Mouse (Mus musculus): ENCODE measurements at regions not wholly inside any gene's neighbourhood (a gene's known extent, or its start where the extent isn't known, plus 50 kb on each side); places are given as distances from the start of the nearest gene placed in this dataset.

DNA sequence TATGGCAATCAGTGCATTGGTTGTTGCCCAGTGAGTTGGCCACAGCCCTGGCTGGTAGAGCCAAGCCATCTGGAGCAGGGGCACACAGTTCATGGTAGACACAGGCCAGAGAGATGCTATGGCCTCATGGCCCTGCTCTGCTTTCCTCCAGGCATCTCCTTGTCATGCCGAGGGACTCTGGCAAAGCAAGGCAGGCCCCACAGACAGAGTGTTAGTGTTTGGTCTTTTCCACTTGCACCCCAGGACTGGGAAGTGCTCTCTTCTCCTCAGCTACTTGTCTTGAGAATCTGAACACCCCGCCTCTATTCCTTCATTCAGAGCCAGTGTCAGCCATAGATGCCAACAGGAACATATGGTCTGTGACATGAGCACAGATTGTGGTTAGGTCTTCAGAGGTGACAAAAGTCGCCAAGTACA lies 148.1 kb upstream of the Pgrmc2 start:
- WGBS, result 85% methylated on average over 3 of the region's 3 CpGs
- ATAC-seq (ENCODE audit: insufficient read depth, low FRiP score), result no peak
- no peak overlapping the region for H3K4me2 ChIP-seq (ENCODE audit: low read depth, low read length)
- H3K4me3 ChIP-seq (replicated peaks; ENCODE audit: low read length), result no peak overlapping the region
- no peaks in the 10 kb centered on the region for H3K36me3 ChIP-seq (ENCODE audit: control insufficient read depth, insufficient read depth, low read length)
- no peaks in the 10 kb centered on the region for H3K9me3 ChIP-seq (replicated peaks; ENCODE audit: control insufficient read depth, low read length)
- no peak overlapping the region for H3K9ac ChIP-seq (ENCODE audit: low read length)
- H3K27me3 ChIP-seq (ENCODE audit: control insufficient read depth, insufficient read depth, low read length), result no peaks in the 10 kb centered on the region
- 0 out of 2 replicates have a peak, but pooled peaks cover 7% of the 10 kb centered on the region for H3K4me1 ChIP-seq (ENCODE audit: control insufficient read depth, insufficient read depth, low read length)
- no peak overlapping the region for H3K27ac ChIP-seq (ENCODE audit: low read length)

DNA sequence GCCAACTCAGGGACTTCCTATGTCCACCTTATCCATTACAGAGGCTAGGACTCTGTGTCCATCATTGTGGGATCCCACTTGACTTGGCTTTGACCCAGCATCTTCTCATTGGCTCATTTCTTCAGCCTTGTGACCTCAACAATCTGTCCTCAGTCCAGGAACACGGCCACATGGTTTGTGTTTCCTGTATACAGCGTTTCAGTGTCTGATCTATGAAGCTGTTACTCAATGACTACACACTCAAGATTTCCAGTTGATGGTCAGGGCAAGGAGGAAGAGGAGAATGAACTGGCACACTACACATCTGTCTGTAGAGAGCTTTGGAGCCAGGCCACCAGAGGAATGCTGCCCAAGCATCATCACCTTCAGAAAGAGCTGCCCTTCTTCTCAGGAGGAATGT lies 146.6 kb upstream of the Pgrmc2 start:
- ATAC-seq (ENCODE audit: insufficient read depth, low FRiP score), result no peak
- 0 out of 2 replicates have a peak, but pooled peaks cover 7% of the 10 kb centered on the region for H3K4me1 ChIP-seq (ENCODE audit: control insufficient read depth, insufficient read depth, low read length)
- 41% methylated on average over 2 of the region's 2 CpGs for WGBS

DNA sequence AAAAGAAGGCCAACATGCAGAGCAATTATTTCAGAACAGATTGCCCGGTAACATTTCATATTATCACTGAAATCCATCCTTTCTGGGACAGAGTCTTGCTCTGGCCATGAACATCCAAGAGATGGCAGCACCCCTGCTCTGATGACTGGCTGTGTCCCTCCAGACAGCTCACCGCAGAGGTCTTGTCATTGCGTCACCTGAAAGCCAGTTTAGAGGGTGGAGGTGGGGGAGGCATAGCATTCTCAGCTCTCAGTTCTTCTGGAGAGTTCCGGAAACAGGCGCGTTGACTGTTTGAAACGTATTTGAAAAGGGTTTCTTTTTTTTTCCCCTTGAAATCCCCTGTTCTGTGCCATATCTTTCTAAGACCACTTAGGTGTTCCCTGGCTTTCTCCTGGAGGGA lies 145.7 kb upstream of the Pgrmc2 start:
- no peak overlapping the region for H3K4me2 ChIP-seq (ENCODE audit: low read depth, low read length)
- ATAC-seq (ENCODE audit: insufficient read depth, low FRiP score), result peak; percentile 72; the same call in 1 of the 2 replicates

More for the DNA sequence above, 146.6 kb upstream of the Pgrmc2 start:
- H3K4me3 ChIP-seq (replicated peaks; ENCODE audit: low read length), result no peak overlapping the region
- no peaks in the 10 kb centered on the region for H3K36me3 ChIP-seq (ENCODE audit: control insufficient read depth, insufficient read depth, low read length)
- no peak overlapping the region for H3K9ac ChIP-seq (ENCODE audit: low read length)
- no peak overlapping the region for H3K27ac ChIP-seq (ENCODE audit: low read length)
- no peak overlapping the region for H3K4me2 ChIP-seq (ENCODE audit: low read depth, low read length)
- no peaks in the 10 kb centered on the region for H3K27me3 ChIP-seq (ENCODE audit: control insufficient read depth, insufficient read depth, low read length)
- H3K9me3 ChIP-seq (replicated peaks; ENCODE audit: control insufficient read depth, low read length), result no peaks in the 10 kb centered on the region

DNA sequence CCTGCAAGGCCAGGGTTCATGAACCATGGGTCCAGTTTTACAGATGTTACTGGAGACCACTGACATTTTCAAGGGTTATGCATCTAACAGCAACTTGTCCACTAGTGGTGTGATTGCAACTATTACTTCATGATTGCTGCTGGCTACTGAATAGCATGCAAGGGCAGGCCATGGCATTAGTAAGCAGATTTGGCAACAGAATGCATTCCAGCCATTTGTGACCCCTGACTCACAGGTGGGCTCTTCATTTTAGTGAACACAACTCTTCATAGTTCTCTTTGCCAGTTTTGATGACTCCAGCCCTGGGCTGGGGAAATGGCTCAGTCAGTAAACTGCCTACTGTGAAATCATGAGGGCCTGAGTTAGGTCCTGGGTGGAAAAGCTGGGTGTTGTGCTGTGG lies 137.9 kb upstream of the Pgrmc2 start:
- no peak overlapping the region for H3K9ac ChIP-seq (ENCODE audit: low read length)
- no peak overlapping the region for H3K4me2 ChIP-seq (ENCODE audit: low read depth, low read length)
- no peaks in the 10 kb centered on the region for H3K4me1 ChIP-seq (ENCODE audit: control insufficient read depth, insufficient read depth, low read length)
- no peaks in the 10 kb centered on the region for H3K27me3 ChIP-seq (ENCODE audit: control insufficient read depth, insufficient read depth, low read length)
- no peaks in the 10 kb centered on the region for H3K9me3 ChIP-seq (replicated peaks; ENCODE audit: control insufficient read depth, low read length)
- ATAC-seq (ENCODE audit: insufficient read depth, low FRiP score), result no peak
- H3K4me3 ChIP-seq (replicated peaks; ENCODE audit: low read length), result no peak overlapping the region
- no peaks in the 10 kb centered on the region for H3K36me3 ChIP-seq (ENCODE audit: control insufficient read depth, insufficient read depth, low read length)
- no peak overlapping the region for H3K27ac ChIP-seq (ENCODE audit: low read length)

More for the DNA sequence above, 145.7 kb upstream of the Pgrmc2 start:
- WGBS, result 21% methylated on average over 7 of the region's 7 CpGs
- no peaks in the 10 kb centered on the region for H3K36me3 ChIP-seq (ENCODE audit: control insufficient read depth, insufficient read depth, low read length)
- H3K27ac ChIP-seq (ENCODE audit: low read length), result no peak overlapping the region
- no peak overlapping the region for H3K4me3 ChIP-seq (replicated peaks; ENCODE audit: low read length)
- no peak overlapping the region for H3K9ac ChIP-seq (ENCODE audit: low read length)
- H3K27me3 ChIP-seq (ENCODE audit: control insufficient read depth, insufficient read depth, low read length), result no peaks in the 10 kb centered on the region
- H3K9me3 ChIP-seq (replicated peaks; ENCODE audit: control insufficient read depth, low read length), result no peaks in the 10 kb centered on the region
- H3K4me1 ChIP-seq (ENCODE audit: control insufficient read depth, insufficient read depth, low read length), result 0 out of 2 replicates have a peak, but pooled peaks cover 7% of the 10 kb centered on the region

DNA sequence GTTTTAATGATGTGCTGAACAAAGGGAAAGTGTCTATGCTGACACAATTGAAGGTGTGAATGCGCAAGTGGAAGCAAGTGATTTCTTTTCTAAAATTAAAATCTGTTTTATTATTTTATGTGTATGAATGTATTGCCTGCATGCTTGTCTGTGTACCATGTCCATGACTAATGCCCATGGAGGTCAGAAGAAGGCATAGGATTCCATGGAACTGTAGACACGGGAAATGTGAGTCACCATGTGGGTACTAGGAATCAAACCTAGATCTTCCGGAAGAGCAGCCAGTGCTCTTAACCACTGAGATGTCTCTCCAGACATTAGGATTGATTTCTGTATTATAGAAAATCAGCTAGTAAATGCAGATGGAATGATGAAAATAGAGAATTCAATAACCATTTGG lies 134.9 kb upstream of the Pgrmc2 start:
- Histone ChIP-seq H3K4me2 (ENCODE audit: low read depth, low read length) (no peak overlapping the region), H3K36me3 (ENCODE audit: control insufficient read depth, insufficient read depth, low read length) (no peaks in the 10 kb centered on the region), H3K4me1 (ENCODE audit: control insufficient read depth, insufficient read depth, low read length) (no peaks in the 10 kb centered on the region), H3K27ac (ENCODE audit: low read length) (no peak overlapping the region), H3K9ac (ENCODE audit: low read length) (no peak overlapping the region), H3K27me3 (ENCODE audit: control insufficient read depth, insufficient read depth, low read length) (no peaks in the 10 kb centered on the region), H3K9me3 (replicated peaks; ENCODE audit: control insufficient read depth, low read length) (no peaks in the 10 kb centered on the region), H3K4me3 (replicated peaks; ENCODE audit: low read length) (no peak overlapping the region)
- WGBS, result 93% methylated on average over 3 of the region's 3 CpGs
- ATAC-seq (ENCODE audit: insufficient read depth, low FRiP score), result no peak

DNA sequence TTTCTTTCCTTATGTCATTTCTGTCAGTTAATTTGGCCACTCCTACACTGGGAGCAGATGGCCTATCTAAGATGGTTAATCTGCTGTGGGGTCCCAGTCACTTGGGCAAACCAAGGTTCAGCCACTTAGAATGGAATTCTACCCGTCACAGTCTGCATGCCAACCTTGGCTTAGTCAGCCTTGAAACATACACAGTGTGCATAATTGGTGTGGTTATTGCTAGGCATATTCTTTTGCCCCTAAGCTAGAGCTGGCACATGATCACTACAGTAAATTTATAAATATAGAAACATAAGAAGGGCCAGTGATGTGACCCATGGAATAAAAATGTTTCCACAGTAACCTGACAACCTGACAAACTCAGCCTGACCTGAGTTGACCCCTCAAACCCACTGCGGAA lies 130.7 kb upstream of the Pgrmc2 start:
- Histone ChIP-seq H3K9me3 (replicated peaks; ENCODE audit: control insufficient read depth, low read length) (no peaks in the 10 kb centered on the region), H3K9ac (ENCODE audit: low read length) (no peak overlapping the region), H3K4me2 (ENCODE audit: low read depth, low read length) (no peak overlapping the region), H3K27ac (ENCODE audit: low read length) (no peak overlapping the region), H3K27me3 (ENCODE audit: control insufficient read depth, insufficient read depth, low read length) (no peaks in the 10 kb centered on the region), H3K4me1 (ENCODE audit: control insufficient read depth, insufficient read depth, low read length) (no peaks in the 10 kb centered on the region), H3K36me3 (ENCODE audit: control insufficient read depth, insufficient read depth, low read length) (no peaks in the 10 kb centered on the region), H3K4me3 (replicated peaks; ENCODE audit: low read length) (no peak overlapping the region)
- WGBS, result 66% methylated on average over 2 of the region's 2 CpGs
- ATAC-seq (ENCODE audit: insufficient read depth, low FRiP score), result no peak

DNA sequence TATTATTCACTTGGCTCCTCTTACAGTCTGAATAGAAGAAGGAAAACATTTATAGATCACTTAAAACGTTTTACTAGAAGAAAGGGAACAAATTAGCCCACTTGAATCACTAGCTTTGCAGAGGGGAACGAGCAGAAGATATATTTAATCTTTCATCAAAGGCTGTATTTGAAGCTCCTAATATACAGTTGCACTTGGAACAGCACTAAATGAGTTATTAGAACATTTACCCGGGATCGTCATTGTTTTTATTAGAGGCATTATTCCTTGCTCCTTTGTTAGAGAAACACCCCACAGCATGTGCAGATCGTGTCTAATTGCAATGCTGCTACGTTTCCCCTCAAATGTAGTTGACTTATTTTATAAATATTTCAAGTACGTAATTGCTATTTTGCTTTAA lies 127.5 kb upstream of the Pgrmc2 start:
- H3K9ac ChIP-seq (ENCODE audit: low read length), result no peak overlapping the region
- no peaks in the 10 kb centered on the region for H3K27me3 ChIP-seq (ENCODE audit: control insufficient read depth, insufficient read depth, low read length)
- H3K36me3 ChIP-seq (ENCODE audit: control insufficient read depth, insufficient read depth, low read length), result no peaks in the 10 kb centered on the region
- H3K4me2 ChIP-seq (ENCODE audit: low read depth, low read length), result no peak overlapping the region
- ATAC-seq (ENCODE audit: insufficient read depth, low FRiP score), result no peak
- no peaks in the 10 kb centered on the region for H3K9me3 ChIP-seq (replicated peaks; ENCODE audit: control insufficient read depth, low read length)
- 50% methylated on average over 7 of the region's 7 CpGs for WGBS
- no peak overlapping the region for H3K4me3 ChIP-seq (replicated peaks; ENCODE audit: low read length)
- H3K27ac ChIP-seq (ENCODE audit: low read length), result no peak overlapping the region
- no peaks in the 10 kb centered on the region for H3K4me1 ChIP-seq (ENCODE audit: control insufficient read depth, insufficient read depth, low read length)

DNA sequence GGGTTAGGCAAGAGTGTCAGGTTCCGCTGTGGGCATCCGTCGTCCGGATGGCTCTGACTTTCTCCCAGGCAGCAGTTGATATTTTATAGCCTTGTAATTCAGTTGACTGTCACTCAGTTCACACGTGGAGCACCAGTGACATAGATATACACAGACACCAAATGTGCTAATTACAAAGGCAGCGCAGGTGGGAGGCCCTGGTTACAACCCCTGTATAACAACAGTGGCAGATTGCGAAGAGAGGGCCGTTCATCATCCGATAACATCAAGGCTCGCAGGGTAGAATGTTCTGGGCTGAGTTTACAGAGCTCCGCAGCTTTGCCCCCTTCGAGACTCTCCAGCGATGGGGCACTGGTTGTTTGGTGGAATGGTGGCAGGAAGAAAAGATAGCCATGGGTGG lies 120.0 kb upstream of the Pgrmc2 start:
- no peaks in the 10 kb centered on the region for H3K4me1 ChIP-seq (ENCODE audit: control insufficient read depth, insufficient read depth, low read length)

DNA sequence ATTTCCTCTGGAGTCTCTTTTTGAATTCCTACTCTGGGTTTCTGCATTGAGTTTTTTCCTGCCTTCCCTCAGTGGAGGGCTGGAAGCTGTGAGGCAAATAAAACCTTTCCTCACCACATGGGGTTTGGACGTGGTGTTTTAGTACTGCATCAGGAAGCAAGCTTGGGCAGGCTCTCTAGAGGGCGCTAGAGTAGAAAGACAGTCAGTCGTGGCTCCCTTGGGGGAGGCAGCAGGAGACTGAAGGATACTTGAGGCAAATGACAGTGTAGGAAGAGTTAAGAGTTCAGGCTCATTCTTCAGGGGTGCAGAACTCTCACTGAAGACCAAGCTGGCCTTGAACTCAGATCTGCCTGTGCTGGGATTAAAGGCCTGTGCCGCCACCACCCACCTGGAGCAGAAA lies 118.9 kb upstream of the Pgrmc2 start:
- H3K4me2 ChIP-seq (ENCODE audit: low read depth, low read length), result no peak overlapping the region
- H3K27ac ChIP-seq (ENCODE audit: low read length), result no peak overlapping the region
- no peaks in the 10 kb centered on the region for H3K9me3 ChIP-seq (replicated peaks; ENCODE audit: control insufficient read depth, low read length)
- H3K4me3 ChIP-seq (replicated peaks; ENCODE audit: low read length), result no peak overlapping the region
- WGBS, result 43% methylated on average over 4 of the region's 4 CpGs
- H3K9ac ChIP-seq (ENCODE audit: low read length), result no peak overlapping the region
- no peaks in the 10 kb centered on the region for H3K27me3 ChIP-seq (ENCODE audit: control insufficient read depth, insufficient read depth, low read length)
- no peak for ATAC-seq (ENCODE audit: insufficient read depth, low FRiP score)
- no peaks in the 10 kb centered on the region for H3K4me1 ChIP-seq (ENCODE audit: control insufficient read depth, insufficient read depth, low read length)
- no peaks in the 10 kb centered on the region for H3K36me3 ChIP-seq (ENCODE audit: control insufficient read depth, insufficient read depth, low read length)

More for the DNA sequence above, 120.0 kb upstream of the Pgrmc2 start:
- Histone ChIP-seq H3K4me2 (ENCODE audit: low read depth, low read length) (no peak overlapping the region), H3K4me3 (replicated peaks; ENCODE audit: low read length) (no peak overlapping the region), H3K36me3 (ENCODE audit: control insufficient read depth, insufficient read depth, low read length) (no peaks in the 10 kb centered on the region), H3K9ac (ENCODE audit: low read length) (no peak overlapping the region), H3K9me3 (replicated peaks; ENCODE audit: control insufficient read depth, low read length) (no peaks in the 10 kb centered on the region), H3K27me3 (ENCODE audit: control insufficient read depth, insufficient read depth, low read length) (no peaks in the 10 kb centered on the region), H3K27ac (ENCODE audit: low read length) (no peak overlapping the region)
- 46% methylated on average over 13 of the region's 13 CpGs for WGBS
- no peak for ATAC-seq (ENCODE audit: insufficient read depth, low FRiP score)

DNA sequence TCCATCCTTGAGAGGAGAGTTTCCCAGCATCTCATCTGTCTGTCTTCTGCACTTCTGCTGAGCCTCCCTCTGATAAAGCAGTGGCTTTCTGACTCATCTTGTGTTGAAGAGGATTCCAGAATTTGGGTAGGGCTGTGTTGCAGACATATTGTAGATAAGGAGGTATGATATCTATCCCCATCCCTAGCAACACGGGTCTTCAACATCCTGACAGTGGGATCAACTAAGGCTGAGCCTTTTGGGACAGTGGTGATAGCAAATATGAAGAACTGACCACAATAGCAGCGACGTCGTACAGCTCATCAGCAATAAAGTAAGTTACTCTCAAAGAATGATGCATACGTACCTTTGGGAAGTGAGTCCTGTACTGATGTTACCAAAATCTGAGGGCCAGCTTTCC lies 117.2 kb upstream of the Pgrmc2 start:
- no peak for ATAC-seq (ENCODE audit: insufficient read depth, low FRiP score)
- Histone ChIP-seq H3K4me3 (replicated peaks; ENCODE audit: low read length) (no peak overlapping the region), H3K9ac (ENCODE audit: low read length) (no peak overlapping the region), H3K4me1 (ENCODE audit: control insufficient read depth, insufficient read depth, low read length) (0 out of 2 replicates have a peak, but pooled peaks cover 6% of the 10 kb centered on the region), H3K27me3 (ENCODE audit: control insufficient read depth, insufficient read depth, low read length) (no peaks in the 10 kb centered on the region), H3K36me3 (ENCODE audit: control insufficient read depth, insufficient read depth, low read length) (no peaks in the 10 kb centered on the region), H3K4me2 (ENCODE audit: low read depth, low read length) (no peak overlapping the region), H3K27ac (ENCODE audit: low read length) (no peak overlapping the region), H3K9me3 (replicated peaks; ENCODE audit: control insufficient read depth, low read length) (no peaks in the 10 kb centered on the region)
- 88% methylated on average over 5 of the region's 5 CpGs for WGBS
